Mouse (Mus musculus) cerebellum, adult 2 months (tissue): ENCODE data around the gene Otogl.

ENCODE experiments used
- CTCF ChIP-seq: fragments of 200-500 bp; IDR thresholded peaks from 2 replicates; pipeline ENCODE4 v1.5.1; 2011; ENCODE audit warnings: low read depth, mild to moderate bottlenecking, control low read depth, low read length, moderate library complexity, borderline replicate concordance; ENCODE audit not compliant: insufficient read depth
- POLR2A ChIP-seq: fragments of 200-500 bp; IDR thresholded peaks from 2 replicates; pipeline ENCODE4 v1.6.1; 2011; ENCODE audit warnings: low read length, control low read depth, borderline replicate concordance; ENCODE audit not compliant: insufficient read depth

DNA sequence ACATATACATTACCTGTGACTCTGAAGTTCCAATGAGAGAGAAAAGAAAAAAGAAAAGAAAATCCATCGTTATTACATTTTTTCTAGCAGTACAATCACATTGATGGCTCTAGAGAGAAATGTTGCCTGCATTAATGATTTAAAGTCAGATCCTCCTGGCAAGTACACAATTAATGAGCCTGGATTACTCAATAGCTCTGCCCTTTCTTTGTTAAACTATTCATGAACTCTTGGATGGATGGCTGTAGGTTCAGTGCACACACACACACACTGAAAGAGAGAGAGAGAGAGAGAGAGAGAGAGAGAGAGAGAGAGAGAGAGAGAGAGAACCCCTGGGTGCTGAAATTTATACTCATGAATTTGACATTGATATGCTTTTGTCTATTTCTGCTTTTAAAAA, 192.1 kb downstream of the Otogl start, which contains the start of gene Ptprq:
- TF ChIP-seq CTCF: no peak
- no peak for TF ChIP-seq POLR2A
